Mouse (Mus musculus): Measurements from ENCODE around the gene Pomt1.

- TF ChIP-seq POLR2A (IDR thresholded peaks at IDR 0.05; ENCODE audit: borderline replicate concordance, low read depth, low read length) = no peak
- TF ChIP-seq CTCF (IDR thresholded peaks at IDR 0.05; ENCODE audit: low read depth, low read length) = no peak
Observed at GRCm38 (mm10) chr2:32189060-32189681, 47.2 kb upstream of the Pomt1 start.
